ENCODE assay signal across 20 mouse cellular contexts in genomic region chr1:134549632-134550132, GRCm38 (mm10). TPM values are rescaled to one million over a fixed set of nuclear protein-coding genes. Genes with fewer than 3 reads are reported as not detected.
"Had no signal": no experiment of that assay in that cellular context is flagged by ENCODE, and none has a peak within 500 bp of the region (broad histone marks: within the 10 kb centered on the region; RNA-seq: fewer than 3 reads in every experiment).

Gene Mgat4e, minus strand, starts transcription at chr1:134549682.

- H3K9me3 ChIP-seq: liver, embryonic 15.5 days; midbrain, embryonic 15.5 days had no signal

- ATAC-seq: intestine, postnatal 0 days; lung, postnatal 0 days; midbrain, embryonic 15.5 days had no signal

- H3K4me2 ChIP-seq: limb, embryonic 13.5 days; liver, embryonic 15.5 days; midbrain, embryonic 15.5 days; neural tube, embryonic 13.5 days had no signal

- H3K4me3 ChIP-seq: layer of hippocampus, adult 2 months; limb, embryonic 13.5 days; liver, embryonic 15.5 days; midbrain, embryonic 15.5 days; neural tube, embryonic 13.5 days had no signal

- H3K27me3 ChIP-seq: limb, embryonic 13.5 days; midbrain, embryonic 15.5 days; neural tube, embryonic 13.5 days had no signal

- DNase-seq: kidney, adult 8-10 months; kidney, postnatal 4 days; left cerebral cortex, postnatal 4 days; lung, adult 2 months; lung, postnatal 36 days; thymus, adult 2 months; thymus, postnatal 4 days had no signal

- H3K4me1 ChIP-seq: limb, embryonic 13.5 days; midbrain, embryonic 15.5 days; neural tube, embryonic 13.5 days had no signal

- H3K9ac ChIP-seq: limb, embryonic 13.5 days; liver, embryonic 15.5 days; midbrain, embryonic 15.5 days; neural tube, embryonic 13.5 days had no signal

- H3K36me3 ChIP-seq: limb, embryonic 13.5 days; liver, embryonic 15.5 days; midbrain, embryonic 15.5 days; neural tube, embryonic 13.5 days had no signal

- H3K27ac ChIP-seq: kidney, postnatal 0 days; layer of hippocampus, adult 2 months; limb, embryonic 13.5 days; liver, embryonic 15.5 days; midbrain, embryonic 15.5 days; neural tube, embryonic 13.5 days; stomach, postnatal 0 days had no signal

RNA-seq across cellular contexts. Expression of gene Mgat4e, which starts in this region (rescaled TPM):
- total RNA-seq: layer of hippocampus, adult 2 months; layer of hippocampus, postnatal 10 days; left cerebral cortex, postnatal 4 days; liver, adult 2 months; megakaryocyte progenitor cell, adult 5-6 weeks; monocyte, adult 5-6 weeks had no signal
- polyA plus RNA-seq: intestine, postnatal 0 days; kidney, postnatal 0 days; limb, embryonic 13.5 days; liver, adult 2 months; liver, embryonic 15.5 days; lung, adult 2 months; lung, postnatal 0 days; midbrain, embryonic 15.5 days; neural tube, embryonic 13.5 days; stomach, postnatal 0 days; thymus, adult 2 months had no signal
